22 mouse cellular contexts compared by ENCODE assay signal in genomic region chr12:27164920-27165504, GRCm38 (mm10).
DNase-seq lines count a peak whose midpoint lies in the region; ATAC-seq lines count a peak whose summit lies in the region.
"Had no signal": no experiment of that assay in that cellular context is flagged by ENCODE, and none has a peak within 500 bp of the region (broad histone marks: within the 10 kb centered on the region; RNA-seq: fewer than 3 reads in every experiment).

No protein-coding gene starts in this region.

- ATAC-seq in heart, embryonic 12.5 days (ENCODE audit: insufficient number of reproducible peaks, low FRiP score): 0 out of 2 replicates have a peak, but pooled peaks have one; percentile 11
- peak; percentile 39; the same call in 1 of the 2 replicates for ATAC-seq in midbrain, embryonic 15.5 days (replicated peaks)
- no peak for ATAC-seq in midbrain, embryonic 14.5 days (ENCODE audit: low FRiP score, low TSS enrichment)
- peak; percentile 50; the same call in 1 of the 2 replicates for ATAC-seq in hindbrain, embryonic 12.5 days (ENCODE audit: low FRiP score)
- ATAC-seq in midbrain, embryonic 16.5 days: peak; percentile 42; the same call in 1 of the 2 replicates
- ATAC-seq: liver, postnatal 0 days had no signal

- H3K4me3 ChIP-seq in heart, embryonic 12.5 days: no peak overlapping the region
- H3K4me3 ChIP-seq in midbrain, embryonic 15.5 days: no peak overlapping the region
- no peak overlapping the region for H3K4me3 ChIP-seq in midbrain, embryonic 14.5 days (replicated peaks; ENCODE audit: low read depth, low read length)
- no peak overlapping the region for H3K4me3 ChIP-seq in hindbrain, embryonic 12.5 days
- no peak overlapping the region for H3K4me3 ChIP-seq in midbrain, embryonic 16.5 days (ENCODE audit: low read depth, low read length)
- H3K4me3 ChIP-seq: heart, embryonic 15.5 days; left cerebral cortex, adult 2 months; neural tube, embryonic 12.5 days had no signal

- 0 out of 2 replicates have a peak, but pooled peaks cover 6% of the 10 kb centered on the region for H3K4me1 ChIP-seq in heart, embryonic 12.5 days (replicated peaks)
- H3K4me1 ChIP-seq in midbrain, embryonic 15.5 days: peaks cover 5% of the 10 kb centered on the region
- peaks cover 7% of the 10 kb centered on the region for H3K4me1 ChIP-seq in midbrain, embryonic 14.5 days (ENCODE audit: control insufficient read depth, insufficient read depth, low read length)
- peaks cover 3% of the 10 kb centered on the region for H3K4me1 ChIP-seq in hindbrain, embryonic 12.5 days
- peaks cover 6% of the 10 kb centered on the region; the same call in 1 of the 2 replicates for H3K4me1 ChIP-seq in midbrain, embryonic 16.5 days (ENCODE audit: control insufficient read depth, insufficient read depth, low read length)

- no peak overlapping the region for H3K27ac ChIP-seq in heart, embryonic 12.5 days (ENCODE audit: poor library complexity, severe bottlenecking)
- H3K27ac ChIP-seq in midbrain, embryonic 15.5 days: no peak overlapping the region
- no peak overlapping the region for H3K27ac ChIP-seq in midbrain, embryonic 14.5 days (replicated peaks; ENCODE audit: low read depth, low read length)
- H3K27ac ChIP-seq in hindbrain, embryonic 12.5 days: no peak overlapping the region
- H3K27ac ChIP-seq in midbrain, embryonic 16.5 days (ENCODE audit: low read length): no peak overlapping the region
- H3K27ac ChIP-seq: heart, embryonic 15.5 days; left cerebral cortex, adult 2 months; neural tube, embryonic 12.5 days had no signal

- H3K27me3 ChIP-seq in heart, embryonic 12.5 days (replicated peaks): no peaks in the 10 kb centered on the region
- H3K27me3 ChIP-seq in midbrain, embryonic 15.5 days (replicated peaks): no peaks in the 10 kb centered on the region
- H3K27me3 ChIP-seq in midbrain, embryonic 14.5 days (ENCODE audit: control insufficient read depth, insufficient read depth, low read length): no peaks in the 10 kb centered on the region
- H3K27me3 ChIP-seq in hindbrain, embryonic 12.5 days: no peaks in the 10 kb centered on the region
- no peaks in the 10 kb centered on the region for H3K27me3 ChIP-seq in midbrain, embryonic 16.5 days (ENCODE audit: control insufficient read depth, insufficient read depth, low read depth, low read length)
- H3K27me3 ChIP-seq: heart, embryonic 15.5 days; neural tube, embryonic 12.5 days had no signal

- DNase-seq in heart, postnatal 10 days: no peak
- DNase-seq in midbrain, embryonic 14.5 days: no peak
- DNase-seq in ovary, postnatal 14 days (ENCODE audit: low spot score): no peak
- DNase-seq: cerebellum, adult 18-20 months; cerebellum, postnatal 25 days; gastrocnemius, postnatal 10 days; heart, adult 18-20 months; kidney, adult 11 months; kidney, postnatal 4 days; layer of hippocampus, adult 9-11 months; left cerebral cortex, postnatal 4 days; liver, postnatal 0 days; lung, postnatal 10 days; spleen, adult 18-20 months; thymus, adult 2 months had no signal

- H3K9ac ChIP-seq in heart, embryonic 12.5 days: no peak overlapping the region
- H3K9ac ChIP-seq in midbrain, embryonic 15.5 days: no peak overlapping the region
- H3K9ac ChIP-seq in midbrain, embryonic 14.5 days (replicated peaks; ENCODE audit: low read length): no peak overlapping the region
- H3K9ac ChIP-seq in hindbrain, embryonic 12.5 days: no peak overlapping the region
- no peak overlapping the region for H3K9ac ChIP-seq in midbrain, embryonic 16.5 days (ENCODE audit: low read depth, low read length)
- H3K9ac ChIP-seq: heart, embryonic 15.5 days; liver, postnatal 0 days; neural tube, embryonic 12.5 days had no signal

- no peaks in the 10 kb centered on the region for H3K36me3 ChIP-seq in heart, embryonic 12.5 days
- no peaks in the 10 kb centered on the region for H3K36me3 ChIP-seq in midbrain, embryonic 15.5 days (replicated peaks)
- H3K36me3 ChIP-seq in midbrain, embryonic 14.5 days (ENCODE audit: control insufficient read depth, insufficient read depth, low read length): no peaks in the 10 kb centered on the region
- H3K36me3 ChIP-seq in hindbrain, embryonic 12.5 days: no peaks in the 10 kb centered on the region
- no peaks in the 10 kb centered on the region for H3K36me3 ChIP-seq in midbrain, embryonic 16.5 days (ENCODE audit: control insufficient read depth, insufficient read depth, low read length)
- H3K36me3 ChIP-seq: heart, embryonic 15.5 days; neural tube, embryonic 12.5 days had no signal

- intact Hi-C loops in heart, postnatal 10 days (cut with DNase I): no loop called here

- WGBS in heart, embryonic 12.5 days: 87% methylated on average over 4 of the region's 4 CpGs
- WGBS in midbrain, embryonic 15.5 days: 94% methylated on average over 4 of the region's 4 CpGs
- WGBS in midbrain, embryonic 14.5 days: 89% methylated on average over 4 of the region's 4 CpGs
- whole genome bisulfite sequencing in hindbrain, embryonic 12.5 days: 92% methylated on average over 4 of the region's 4 CpGs
- WGBS in midbrain, embryonic 16.5 days: 88% methylated on average over 4 of the region's 4 CpGs

- H3K9me3 ChIP-seq in heart, embryonic 12.5 days (replicated peaks): no peaks in the 10 kb centered on the region
- H3K9me3 ChIP-seq in midbrain, embryonic 15.5 days: no peaks in the 10 kb centered on the region
- no peaks in the 10 kb centered on the region for H3K9me3 ChIP-seq in midbrain, embryonic 14.5 days (ENCODE audit: control insufficient read depth, low read length)
- no peaks in the 10 kb centered on the region for H3K9me3 ChIP-seq in hindbrain, embryonic 12.5 days (replicated peaks)
- H3K9me3 ChIP-seq in midbrain, embryonic 16.5 days (replicated peaks; ENCODE audit: control insufficient read depth, low read length, poor library complexity, severe bottlenecking): no peaks in the 10 kb centered on the region
- H3K9me3 ChIP-seq: heart, embryonic 15.5 days; neural tube, embryonic 12.5 days had no signal

- H3K4me2 ChIP-seq in heart, embryonic 12.5 days: no peak overlapping the region
- no peak overlapping the region for H3K4me2 ChIP-seq in midbrain, embryonic 15.5 days
- H3K4me2 ChIP-seq in midbrain, embryonic 14.5 days (ENCODE audit: low read length): no peak overlapping the region
- no peak overlapping the region for H3K4me2 ChIP-seq in hindbrain, embryonic 12.5 days (replicated peaks)
- no peak overlapping the region for H3K4me2 ChIP-seq in midbrain, embryonic 16.5 days (ENCODE audit: low read length)
- H3K4me2 ChIP-seq: heart, embryonic 15.5 days; neural tube, embryonic 12.5 days had no signal
